Mouse (Mus musculus) kidney, adult 2 months (tissue): Measurements from ENCODE around the gene Pkd2l1.

ENCODE experiments used
- CTCF ChIP-seq: fragments of 200-500 bp; conservative IDR thresholded peaks from 2 replicates; pipeline ENCODE4 v1.5.1; 2011; ENCODE audit warnings: low read depth, mild to moderate bottlenecking, control low read depth, low read length, moderate library complexity, mixed read lengths; ENCODE audit not compliant: insufficient read depth, insufficient read length
- POLR2A ChIP-seq: fragments of 200-500 bp; IDR thresholded peaks from one replicate; pipeline ENCODE4 v1.6.1; 2011; ENCODE audit warnings: low read depth, low read length, control low read depth

DNA sequence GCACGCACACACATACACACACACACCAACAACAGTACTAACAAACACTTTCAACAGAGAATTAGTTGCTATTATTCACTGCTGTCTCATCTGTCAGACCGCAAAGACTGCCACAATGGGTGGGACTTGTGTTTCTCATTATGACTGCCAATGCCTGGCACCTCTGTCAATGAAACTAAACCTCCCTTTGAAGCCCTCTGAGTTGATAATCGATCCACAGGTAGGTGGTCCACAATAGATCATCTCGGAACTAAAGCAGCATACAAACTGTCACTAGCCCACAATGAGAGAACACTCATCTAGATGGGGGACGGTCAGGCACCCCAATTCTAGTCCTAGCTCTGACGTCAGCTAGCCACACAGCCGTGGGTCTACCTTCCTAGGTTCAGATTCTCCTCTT, 71.1 kb downstream of the Pkd2l1 start:
- TF ChIP-seq CTCF (no peak), POLR2A (no peak)
